Mouse (Mus musculus) frontal cortex, postnatal 36 days (tissue): Measurements from ENCODE around the gene Cped1.
A peak's percentile ranks its signal among the peaks of the same experiment; 100 is the strongest.
"Not testable (repeated sequence)": the region's sequence is repeated elsewhere in the genome, so short reads cannot be mapped to it uniquely, and the experiment has no call there.

ENCODE experiments used
- DNase-seq, 2 experiments: peaks; one replicate each; pipeline ENCODE4 v3.0.0; 2022; ENCODE audit warnings: low spot score in 2 of 2

Cped1 gene

DNA sequence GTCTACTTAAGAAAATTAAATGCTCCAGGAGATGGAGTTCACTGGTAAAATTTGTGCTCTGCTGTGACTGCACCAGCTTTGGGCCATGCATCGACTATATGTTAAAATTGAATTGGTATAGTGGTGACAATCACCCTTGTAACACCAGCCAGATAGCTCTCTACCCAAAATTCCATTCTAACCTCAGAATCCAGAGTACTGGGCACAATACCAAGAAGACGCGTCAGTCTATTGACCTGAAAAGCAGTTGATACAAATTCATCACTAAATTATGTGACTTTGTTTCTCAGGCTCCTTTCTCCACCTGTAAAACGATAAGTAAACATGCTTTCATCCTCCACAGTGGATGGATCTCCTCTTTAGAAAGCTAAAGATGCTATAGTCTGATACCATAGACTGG, 238.6 kb downstream of the Cped1 start:
- DNase-seq, result no peak

DNA sequence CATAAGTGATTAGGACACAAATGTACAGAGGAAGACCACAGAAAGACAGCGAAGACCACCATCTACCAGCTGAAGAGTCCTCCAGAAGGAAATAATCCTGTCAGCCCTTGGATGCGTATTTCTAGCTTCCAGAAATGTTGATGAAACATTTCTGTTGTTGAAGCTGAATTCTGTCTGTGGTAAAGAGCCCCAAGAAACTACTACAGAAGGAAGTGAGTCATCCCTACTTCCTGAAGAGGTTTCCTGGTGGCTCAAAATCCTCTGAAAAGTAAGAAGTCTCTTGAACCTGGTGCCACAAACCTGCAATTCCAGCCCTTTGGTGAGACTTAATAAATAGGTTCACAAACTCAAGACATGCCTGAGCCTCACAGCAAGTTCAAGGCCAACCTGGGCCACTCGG, 245.5 kb downstream of the Cped1 start:
- DNase-seq, result no peak

DNA sequence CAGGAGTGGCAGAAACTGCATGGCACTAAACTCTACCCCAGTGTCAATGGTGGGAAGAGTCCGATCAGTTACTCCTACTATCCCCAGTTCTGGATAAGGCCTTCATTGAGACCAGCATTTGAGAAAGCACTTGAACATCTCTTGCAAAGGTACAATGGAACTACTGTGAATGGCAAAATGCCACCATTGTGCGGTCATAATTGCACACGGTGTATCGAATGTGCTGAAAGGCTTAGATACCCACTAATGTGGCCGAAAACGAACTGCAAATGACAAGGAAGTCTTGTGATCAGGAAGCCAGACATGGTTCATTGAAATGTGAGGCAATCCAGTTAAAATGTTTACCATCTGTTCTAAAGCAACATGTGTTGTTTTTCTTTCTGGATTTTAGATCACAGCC, 247.8 kb downstream of the Cped1 start:
- DNase-seq, result no peak

DNA sequence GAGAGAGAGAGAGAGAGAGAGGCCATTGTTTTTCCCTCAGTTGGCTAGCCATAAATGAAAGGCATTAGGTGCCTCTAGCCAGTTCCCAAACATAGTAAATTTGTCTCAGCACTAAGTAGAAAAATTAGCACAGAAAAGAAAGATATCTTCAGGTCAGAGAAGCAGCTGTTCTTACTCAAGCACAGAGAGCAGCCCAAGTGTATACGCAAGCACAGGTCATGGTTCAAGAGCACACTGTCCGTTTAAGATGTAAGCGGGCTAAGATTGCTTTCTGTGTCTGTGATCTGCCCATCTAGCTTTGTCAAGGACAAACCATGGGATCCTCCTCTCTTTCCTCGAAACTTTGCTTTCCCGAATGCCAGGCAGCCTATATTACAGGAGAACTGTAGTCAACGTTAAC, 249.4 kb downstream of the Cped1 start:
- no peak for DNase-seq

DNA sequence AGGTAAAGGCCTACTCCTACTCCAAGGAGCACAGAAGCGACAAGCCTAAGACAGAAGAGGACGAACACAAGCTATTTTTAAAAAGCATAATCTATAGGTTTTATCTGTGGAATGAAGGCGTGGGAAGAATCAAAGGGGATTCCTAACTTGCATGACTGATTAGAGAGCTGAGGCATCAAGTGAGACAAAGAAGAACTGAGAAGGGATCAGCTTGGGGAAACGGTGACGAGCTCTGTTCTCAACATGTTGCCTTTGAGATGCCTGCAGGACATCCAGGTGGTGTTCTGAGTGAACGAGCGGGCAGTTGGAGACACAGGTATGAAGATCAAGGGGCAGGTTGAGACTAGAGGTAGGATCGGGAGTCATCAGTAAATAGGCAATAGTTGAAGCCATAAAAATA, 257.6 kb downstream of the Cped1 start:
- DNase-seq, result no peak

DNA sequence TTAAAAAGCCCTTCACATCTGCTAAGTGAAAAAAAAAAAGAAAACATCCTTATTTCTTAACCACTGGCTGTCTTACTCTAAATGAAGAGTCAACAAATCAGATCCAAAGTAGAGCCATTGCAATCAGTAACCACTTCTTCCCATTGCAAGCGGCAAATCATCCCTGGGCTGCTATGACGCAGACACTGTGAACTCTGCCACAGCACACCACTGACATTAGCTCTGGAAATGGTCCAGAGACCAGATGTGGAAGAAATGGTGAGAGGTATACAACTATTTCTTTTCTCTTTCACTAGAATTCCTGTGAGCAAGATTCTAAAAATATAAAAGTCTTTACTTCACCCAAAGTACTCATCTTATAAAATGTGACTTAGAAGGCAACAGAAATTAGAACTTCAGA, 261.0 kb downstream of the Cped1 start:
- no peak for DNase-seq

DNA sequence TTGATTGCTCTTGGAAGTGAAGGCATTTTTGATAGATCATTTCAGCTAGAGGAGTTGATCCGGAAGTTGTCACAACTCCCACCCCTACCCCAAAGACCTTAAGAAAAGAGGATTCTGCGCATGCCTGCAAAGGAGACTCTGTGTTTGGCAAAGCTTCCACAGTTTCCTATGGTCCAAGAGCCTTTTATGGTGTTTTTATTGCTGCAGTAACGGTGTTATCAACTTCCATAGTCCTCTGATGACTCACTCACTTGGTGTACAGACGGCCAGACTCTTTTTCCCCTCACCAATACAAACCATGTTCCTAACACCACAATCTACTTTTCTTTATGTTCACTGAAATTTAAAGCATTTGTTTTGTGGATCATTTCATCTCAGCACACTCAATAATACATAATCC, 273.1 kb downstream of the Cped1 start:
- DNase-seq, result no peak

DNA sequence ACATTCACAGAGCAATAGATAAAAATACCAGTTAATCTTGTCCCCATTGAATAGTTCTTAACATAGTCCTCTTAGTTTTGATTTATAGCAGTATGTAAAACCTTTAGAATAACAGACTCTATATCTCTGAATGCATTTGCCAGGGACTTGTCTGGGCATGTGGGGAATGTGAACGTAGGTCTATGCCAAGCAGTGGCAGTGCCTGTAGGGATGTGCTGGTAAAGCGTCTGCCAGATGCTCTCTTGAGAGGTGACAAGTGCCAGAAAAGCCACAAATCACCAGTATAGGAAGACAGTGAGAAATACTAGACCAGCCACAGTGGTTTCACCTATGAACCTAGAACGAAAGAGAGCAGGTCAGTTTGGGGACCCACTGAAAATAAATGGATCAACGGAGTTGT, 276.8 kb downstream of the Cped1 start:
- no peak for DNase-seq

DNA sequence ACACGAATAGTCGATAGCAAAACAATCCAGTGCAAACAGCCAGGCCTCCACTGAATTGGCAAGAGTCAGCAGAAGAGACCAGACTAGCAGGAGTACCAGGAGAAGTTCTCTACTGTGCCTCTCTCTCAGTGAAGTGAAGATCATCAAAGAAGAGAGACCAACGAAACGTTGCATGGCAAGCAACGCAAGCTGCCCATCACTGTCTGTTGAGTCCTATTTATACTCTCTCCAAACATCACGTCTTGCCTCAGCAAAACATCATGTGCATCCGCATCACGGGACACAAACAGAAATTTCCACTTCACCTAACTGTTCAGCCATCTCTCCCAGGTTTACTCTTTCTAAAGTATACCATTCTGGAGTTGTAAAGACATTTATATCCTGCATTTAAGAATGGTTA, 278.4 kb downstream of the Cped1 start:
- not testable (repeated sequence) for DNase-seq

DNA sequence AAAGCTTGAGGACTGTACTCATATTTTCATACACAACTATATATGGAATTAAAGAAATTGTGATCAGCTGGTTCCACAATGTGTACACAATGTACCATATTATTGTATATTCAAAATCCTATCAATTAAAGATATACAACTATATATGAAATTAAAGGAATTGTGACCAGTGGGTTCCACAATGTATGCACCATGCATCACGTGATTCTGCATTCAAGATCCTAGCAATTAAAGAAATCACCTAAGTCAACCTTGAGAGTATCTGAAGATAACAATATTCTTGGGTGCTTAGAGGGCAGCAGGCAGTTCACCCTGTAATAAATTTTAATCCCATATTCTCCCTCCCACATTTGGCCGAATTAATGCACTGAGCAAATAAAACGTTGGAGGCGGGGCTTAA, 280.3 kb downstream of the Cped1 start:
- no peak for DNase-seq

DNA sequence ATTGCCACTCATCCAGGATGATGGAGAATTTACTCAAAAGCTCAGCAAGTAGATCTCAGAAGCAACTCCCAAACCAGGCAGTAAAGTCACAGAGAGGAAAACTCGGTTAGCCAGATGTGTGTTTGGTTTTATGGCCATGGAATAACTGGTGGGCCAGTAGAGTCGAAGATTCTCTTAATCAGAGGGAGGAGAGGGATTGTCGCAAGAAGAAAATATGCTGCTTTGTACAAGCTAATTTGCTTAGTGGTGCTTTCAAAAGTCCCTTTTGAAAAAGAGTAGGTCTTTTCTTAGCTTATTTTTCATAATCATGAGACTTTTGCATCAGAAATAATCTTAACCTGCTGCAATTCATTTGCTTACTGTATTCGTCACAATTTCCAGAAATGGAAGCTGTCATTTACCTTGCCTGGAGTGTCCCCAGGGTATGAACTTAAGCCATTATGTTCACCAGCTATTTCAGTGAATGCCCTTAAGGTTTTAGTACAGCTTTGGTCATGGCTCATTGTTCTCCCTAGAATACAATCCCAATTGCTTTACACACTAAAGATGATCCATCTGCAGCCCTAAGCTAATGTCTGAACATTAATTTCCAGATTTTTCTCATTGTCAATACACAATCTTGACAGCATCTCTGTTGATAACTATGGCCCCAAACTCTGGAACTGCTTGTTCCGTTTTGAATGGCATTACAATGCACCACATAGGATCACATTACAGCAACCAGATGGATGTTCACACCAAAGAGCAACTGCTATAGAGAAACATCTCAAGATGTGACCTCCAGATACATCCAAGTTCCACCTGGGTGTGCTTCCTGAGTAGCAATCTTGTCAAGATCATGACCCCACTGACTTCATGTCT, 282.3 kb downstream of the Cped1 start:
- no peak for DNase-seq

DNA sequence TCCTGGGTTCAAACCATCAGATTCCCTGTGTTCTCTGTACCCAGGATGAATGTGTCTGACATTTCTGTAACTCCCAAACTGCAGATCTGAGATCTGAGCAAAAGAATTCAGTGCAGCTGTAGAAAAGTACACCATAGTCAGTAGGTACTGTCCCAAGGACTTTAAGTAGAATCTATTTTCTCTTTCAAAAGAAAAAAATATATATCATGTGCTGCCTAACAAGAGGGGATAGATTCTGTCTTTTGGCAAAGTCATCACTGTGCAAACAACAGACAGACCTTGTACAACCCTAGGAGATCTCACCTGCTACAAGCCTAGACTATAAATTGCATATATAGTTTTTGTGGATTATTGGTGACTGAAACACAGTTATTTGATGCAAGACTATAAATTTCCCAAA, 283.0 kb downstream of the Cped1 start:
- DNase-seq, result no peak

DNA sequence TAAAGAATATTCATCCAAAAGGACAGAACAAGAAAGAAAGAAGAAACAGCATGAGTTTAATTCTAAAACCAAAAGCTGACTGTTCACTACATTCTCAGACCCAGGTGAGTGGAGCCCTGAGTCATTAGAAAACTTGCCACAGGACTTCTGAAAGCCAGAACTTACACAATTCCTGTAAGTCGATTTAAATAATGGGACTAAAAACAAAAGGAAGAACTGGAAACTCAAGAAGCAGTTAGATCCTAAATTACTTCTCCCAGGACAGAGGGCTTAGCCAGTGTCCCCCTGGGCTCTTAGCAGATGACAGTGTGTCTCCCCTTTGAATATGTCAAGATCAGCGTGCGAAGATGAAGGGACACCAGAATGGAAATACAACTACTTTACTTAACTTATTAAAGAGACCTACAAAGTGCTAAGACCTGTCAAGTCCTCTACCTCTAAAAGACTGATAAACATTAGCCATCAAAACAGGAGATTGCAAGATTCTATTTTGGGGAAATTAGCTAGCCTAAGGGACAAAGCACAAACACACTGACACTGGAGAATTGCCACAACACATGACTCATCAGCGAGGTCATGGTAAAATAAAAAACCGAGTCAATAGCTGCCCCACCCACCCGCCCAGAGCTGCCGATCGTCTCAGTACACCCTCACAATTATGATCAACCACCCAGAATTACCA, 284.3 kb downstream of the Cped1 start:
- DNase-seq, result no peak

DNA sequence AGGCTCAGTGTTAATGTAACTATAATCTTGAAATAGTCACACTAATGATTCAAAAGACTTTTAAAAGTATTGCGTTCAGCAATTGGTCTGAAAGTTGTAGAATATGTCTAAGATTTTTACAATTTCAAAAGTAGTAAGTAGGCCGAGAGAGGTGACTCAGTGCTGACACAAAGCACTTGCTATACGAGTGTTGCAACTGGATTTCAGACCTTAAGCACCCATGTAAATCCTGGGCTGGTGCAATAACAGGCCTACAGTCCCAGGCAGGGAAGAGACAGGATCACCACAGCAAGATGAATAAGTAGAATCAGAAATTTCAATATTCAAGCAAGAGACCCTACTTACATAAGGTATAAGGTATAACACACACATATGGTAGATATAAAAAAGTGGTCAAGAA, 292.2 kb downstream of the Cped1 start:
- no peak for DNase-seq

DNA sequence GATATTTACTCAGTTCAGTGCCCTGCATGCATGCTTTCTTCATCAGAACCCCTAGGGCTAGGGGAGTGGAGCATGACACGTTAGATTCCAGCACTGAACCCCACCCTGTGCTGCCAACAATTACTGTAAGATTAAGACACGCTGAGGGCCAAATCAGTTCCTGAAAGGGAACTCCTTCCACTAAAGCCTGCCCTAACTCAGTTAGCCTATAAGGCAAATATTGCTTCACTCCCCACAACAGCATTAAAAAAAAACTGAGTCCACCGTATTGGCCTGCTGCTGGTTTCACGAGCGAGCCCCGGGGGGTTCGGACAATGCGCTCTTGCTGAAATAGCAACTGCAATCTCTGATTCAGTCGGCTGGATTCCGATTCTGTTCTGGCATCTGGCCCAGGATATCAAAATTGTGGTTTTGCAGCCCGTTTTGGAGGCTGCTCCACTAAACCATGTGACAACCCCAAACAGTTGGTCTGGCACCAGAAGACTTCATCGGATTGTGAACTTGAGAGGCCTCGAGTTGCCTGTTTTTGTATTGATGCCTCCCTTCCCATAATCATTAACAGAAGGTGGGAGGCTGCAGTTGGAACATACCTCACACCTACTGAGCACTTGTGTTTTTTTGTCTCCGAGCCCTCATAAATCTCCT, 294.6 kb downstream of the Cped1 start:
- peak in 1 of 2 experiments; percentile 34 for DNase-seq

DNA sequence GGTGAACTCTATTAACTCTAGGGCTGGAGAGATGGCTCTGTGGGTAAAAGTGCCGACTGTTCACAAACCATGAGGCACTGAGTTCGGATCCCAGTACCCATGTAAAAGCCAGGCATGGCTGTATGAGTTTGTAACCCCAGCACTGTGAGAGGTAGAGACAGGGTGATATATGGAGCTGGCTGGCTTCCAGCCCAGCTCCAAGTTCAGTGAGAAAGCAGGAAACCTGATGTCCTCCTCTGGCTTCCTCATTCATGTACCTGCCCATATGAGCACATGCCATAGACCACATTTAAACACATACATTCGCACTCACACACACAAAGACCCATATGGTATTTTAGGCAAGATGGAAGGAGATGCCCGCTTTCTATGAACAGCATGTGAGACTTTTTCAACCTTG, 296.7 kb downstream of the Cped1 start:
- DNase-seq, result no peak

DNA sequence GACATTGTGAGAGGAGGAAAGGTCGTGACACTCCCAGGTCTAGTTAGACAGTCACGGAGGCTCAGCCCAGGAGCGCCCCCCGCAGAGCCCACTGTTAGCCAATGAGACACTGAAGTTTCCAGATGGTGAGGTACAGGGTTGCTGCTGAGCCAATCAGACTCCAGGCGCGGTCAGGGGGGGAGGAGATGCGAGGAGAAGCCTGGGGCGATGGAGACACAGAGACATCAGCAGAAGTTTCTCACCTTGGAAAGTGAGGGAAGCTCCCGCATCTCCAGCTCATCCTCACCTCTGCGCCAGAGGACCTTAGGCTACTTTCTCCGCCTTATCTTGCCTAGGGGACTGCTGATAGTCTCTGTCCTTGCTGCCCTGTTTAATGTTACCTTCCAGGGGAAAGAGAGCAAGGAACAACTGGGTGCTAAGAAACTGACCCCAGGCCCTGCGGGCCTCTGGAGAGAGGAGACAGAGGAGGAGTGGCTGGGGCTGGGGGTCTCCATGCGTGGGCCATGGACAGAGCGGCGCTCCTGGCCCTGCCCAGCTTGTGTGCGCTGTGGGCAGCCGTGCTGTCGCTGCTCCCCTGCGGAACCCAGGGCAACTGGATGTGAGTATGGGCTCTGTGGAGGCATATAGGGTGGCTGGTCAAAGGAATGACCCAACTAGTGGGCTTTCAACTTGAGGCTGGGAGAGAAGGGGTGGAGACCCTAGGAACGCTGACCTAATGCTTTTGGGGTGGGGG, 302.5 kb downstream of the Cped1 start, which contains the start of gene Wnt16:
Gene Wnt16, plus strand, starts transcription at position 224 of the 733 bp plus-strand sequence.
- peak in 1 of 2 experiments; percentile 35 for DNase-seq

DNA sequence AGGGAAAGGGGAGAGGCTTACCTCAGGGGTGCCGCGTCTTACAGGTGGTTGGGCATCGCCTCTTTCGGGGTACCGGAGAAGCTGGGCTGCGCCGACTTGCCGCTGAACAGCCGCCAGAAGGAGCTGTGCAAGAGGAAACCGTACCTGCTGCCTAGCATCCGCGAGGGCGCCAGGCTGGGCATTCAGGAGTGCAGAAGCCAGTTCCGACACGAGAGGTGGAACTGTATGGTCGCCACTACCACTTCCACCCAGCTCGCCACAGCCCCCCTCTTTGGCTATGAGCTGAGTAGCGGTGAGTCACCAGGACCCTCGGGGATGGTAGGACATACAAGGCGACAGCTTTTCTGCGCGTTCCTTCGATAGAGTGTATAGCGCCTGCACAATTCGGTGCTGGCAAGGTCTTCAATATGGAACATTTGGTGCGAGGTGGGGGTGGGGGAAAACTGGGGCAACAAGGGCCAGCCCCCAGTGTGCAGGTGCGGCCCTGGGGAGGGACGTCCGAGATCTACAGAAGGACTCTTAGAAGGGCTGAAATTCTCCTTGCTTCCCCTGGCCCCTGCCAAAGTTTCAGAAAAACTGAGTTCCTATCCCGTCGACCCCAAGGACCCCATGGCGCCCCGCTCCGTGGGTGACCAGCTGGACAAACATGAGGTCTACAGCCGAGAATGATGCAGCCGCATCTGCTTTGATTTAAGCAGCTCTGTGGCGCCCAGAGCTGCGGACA, 303.2 kb downstream of the Cped1 start:
- peak; percentile 24 to 31 for DNase-seq

DNA sequence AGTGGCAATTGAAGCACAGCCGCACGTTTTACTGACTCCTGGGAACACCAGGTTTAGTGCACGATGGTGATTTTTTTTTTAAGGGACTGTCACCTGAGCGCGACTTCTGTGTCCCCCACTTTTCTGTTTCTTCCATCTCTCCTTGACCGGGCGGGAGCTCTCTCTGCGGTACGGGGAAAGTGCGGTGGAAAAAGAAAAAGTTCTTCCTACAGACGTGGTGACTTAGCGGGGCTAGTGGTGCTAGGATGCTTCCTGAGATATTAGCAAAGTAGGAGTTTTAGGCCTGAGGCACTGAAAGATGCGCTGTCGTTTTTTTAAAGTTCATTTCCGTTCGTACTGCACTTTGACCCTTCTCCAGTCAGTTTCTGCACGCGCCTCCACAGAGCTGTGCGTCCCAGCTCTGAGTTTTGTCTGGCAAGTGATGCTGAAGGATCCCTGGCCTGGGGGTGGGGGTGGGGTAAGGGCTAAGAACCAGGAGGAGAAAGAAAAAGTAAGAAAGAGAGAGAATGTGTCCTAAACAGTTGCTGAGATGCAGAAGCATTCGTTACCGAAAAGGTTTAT, 303.8 kb downstream of the Cped1 start:
- DNase-seq, result no peak

DNA sequence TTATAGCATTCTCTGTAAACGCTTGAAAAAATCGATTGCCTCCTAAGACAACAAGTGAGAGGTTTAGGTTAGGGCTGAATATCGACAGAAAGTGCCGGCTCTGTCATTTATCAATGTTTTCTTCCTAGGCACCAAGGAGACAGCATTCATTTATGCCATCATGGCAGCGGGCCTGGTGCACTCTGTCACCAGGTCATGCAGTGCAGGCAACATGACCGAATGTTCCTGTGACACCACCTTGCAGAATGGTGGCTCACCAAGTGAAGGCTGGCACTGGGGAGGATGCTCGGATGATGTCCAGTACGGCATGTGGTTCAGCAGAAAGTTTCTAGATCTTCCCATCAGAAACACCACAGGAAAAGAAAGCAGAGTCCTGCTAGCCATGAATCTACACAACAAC, 305.1 kb downstream of the Cped1 start:
- no peak for DNase-seq

DNA sequence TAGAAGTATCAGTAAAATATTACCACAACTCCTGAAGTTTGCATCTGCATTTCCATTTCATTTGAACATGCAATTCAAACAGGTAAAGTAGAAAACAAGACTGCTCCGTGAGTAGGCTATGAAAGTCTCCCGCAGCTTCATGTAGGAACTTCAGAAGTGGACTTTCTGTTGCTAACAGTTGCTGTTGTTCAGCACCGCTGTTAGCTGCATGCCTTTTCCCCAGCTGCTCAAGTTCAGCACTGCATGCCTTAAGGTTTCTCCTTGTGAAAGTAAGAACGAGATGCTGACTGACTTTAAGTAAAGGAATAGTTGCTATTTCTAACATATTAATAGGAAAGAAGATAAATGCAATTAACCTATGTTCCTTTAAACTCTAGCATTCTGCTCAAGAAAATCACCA, 306.3 kb downstream of the Cped1 start:
- DNase-seq, result no peak
